Mouse (Mus musculus): ENCODE measurements around the gene 4930556J24Rik. TPM values are rescaled to one million over a fixed set of nuclear protein-coding genes. Genes with fewer than 3 reads are reported as not detected.

The 4930556J24Rik gene
- total RNA-seq, 2 experiments from 2014 or later = 0.43 TPM; not detected in 1

Other genes with a start within 250 kb of the 4930556J24Rik start
- 10 to 100 TPM; 75.7 to 80.7 TPM for gene Osbp2, start 112.9 kb downstream of the 4930556J24Rik start, total RNA-seq (2021)
- under 1 TPM; 0.55 to 0.56 TPM for gene 4921536K21Rik, start 81.7 kb downstream of the 4930556J24Rik start, total RNA-seq (2021)
- gene Dusp18, start 81.5 kb downstream of the 4930556J24Rik start, total RNA-seq (2021) = 10 to 100 TPM; 24.1 to 26.7 TPM
- gene Slc35e4, start 62.1 kb downstream of the 4930556J24Rik start, total RNA-seq (2021) = 10 to 100 TPM; 16.1 to 17.1 TPM
- gene Tcn2, start 44.6 kb downstream of the 4930556J24Rik start, total RNA-seq (2021) = 10 to 100 TPM; 14.5 to 18.3 TPM
- gene Pes1, start 12.8 kb downstream of the 4930556J24Rik start, total RNA-seq (2021) = 10 to 100 TPM; 33.0 to 35.3 TPM
- 10 to 100 TPM; 12.5 to 14.2 TPM for gene Gal3st1, start 6.9 kb upstream of the 4930556J24Rik start, total RNA-seq (2021)
- gene Sec14l4, start 54.7 kb upstream of the 4930556J24Rik start, total RNA-seq (2021) = under 1 TPM; 0.13 to 0.40 TPM
- 1 to 10 TPM; 1.1 to 1.2 TPM for gene Sec14l3, start 88.1 kb upstream of the 4930556J24Rik start, total RNA-seq (2021)
- gene Mtfp1, start 118.7 kb upstream of the 4930556J24Rik start, total RNA-seq (2021) = 100 to 1,000 TPM; 118 TPM
- gene Sec14l2, start 146.6 kb upstream of the 4930556J24Rik start, total RNA-seq (2021) = 10 to 100 TPM; 52.5 to 57.4 TPM
- gene Rnf215, start 158.4 kb upstream of the 4930556J24Rik start, total RNA-seq (2021) = 10 to 100 TPM; 32.4 to 35.7 TPM
- gene Ccdc157, start 183.5 kb upstream of the 4930556J24Rik start, total RNA-seq (2021) = 10 to 100 TPM; 10.1 to 12.0 TPM
- 10 to 100 TPM; 74.8 to 76.3 TPM for gene Sf3a1, start 183.6 kb upstream of the 4930556J24Rik start, total RNA-seq (2021)
- gene Tbc1d10a, start 210.0 kb upstream of the 4930556J24Rik start, total RNA-seq (2021) = 10 to 100 TPM; 28.6 TPM
- 1 to 10 TPM; 2.9 to 4.8 TPM for gene Castor1, start 241.4 kb upstream of the 4930556J24Rik start, total RNA-seq (2021)

Data from layer of hippocampus, postnatal 36 days (tissue).